Mouse (Mus musculus): ENCODE data around the gene Gabpa. TPM values are rescaled to one million over a fixed set of nuclear protein-coding genes. Genes with fewer than 3 reads are reported as not detected.

The Gabpa gene
- polyA plus RNA-seq, 1 experiment from 2014 or later: 31.4 TPM

DNA sequence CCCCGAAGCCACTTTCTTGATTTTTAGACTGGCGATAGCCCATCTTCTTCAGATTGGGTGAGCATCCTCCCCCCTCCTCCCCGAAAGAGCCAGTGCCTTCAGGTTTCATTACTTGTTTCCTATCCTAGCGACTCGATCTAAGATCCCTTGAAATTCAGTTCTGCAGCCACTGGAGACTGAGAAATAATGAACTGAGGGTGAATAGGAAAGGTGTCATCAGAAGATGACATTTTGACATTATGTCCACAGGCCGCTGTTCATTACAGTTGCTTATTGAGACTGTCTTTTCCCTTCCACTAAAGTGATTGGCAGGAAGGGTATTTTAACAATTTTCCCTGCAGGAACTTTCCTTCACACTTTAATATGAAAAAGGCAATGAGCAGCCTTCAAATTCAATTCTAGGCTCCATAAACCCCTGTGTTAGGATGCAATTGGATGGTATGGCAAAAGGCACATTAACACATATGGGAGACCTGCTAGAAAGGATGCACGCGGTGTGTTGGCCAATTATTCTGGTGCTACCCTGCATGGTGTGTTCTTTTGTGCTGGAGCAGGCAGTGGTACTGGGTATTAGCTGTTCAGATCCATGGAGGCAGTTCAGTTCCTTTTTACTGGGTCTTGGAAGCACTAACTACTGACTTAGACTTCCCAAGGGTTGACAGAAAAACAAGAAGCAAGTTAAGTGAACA lies 76.9 kb downstream of the Gabpa start:
- H3K27me3 ChIP-seq: no peaks in the 10 kb centered on the region
- H3K9ac ChIP-seq: no peak overlapping the region
- H3K9me3 ChIP-seq (replicated peaks): no peaks in the 10 kb centered on the region
- 85% methylated on average over 8 of the region's 8 CpGs for WGBS
- H3K4me2 ChIP-seq: no peak overlapping the region
- H3K4me1 ChIP-seq (replicated peaks): no peaks in the 10 kb centered on the region
- no peak overlapping the region for H3K27ac ChIP-seq
- ATAC-seq (replicated peaks; ENCODE audit: insufficient number of reproducible peaks, insufficient read depth, low FRiP score, low read depth): no peak
- no peak overlapping the region for H3K4me3 ChIP-seq
- no peaks in the 10 kb centered on the region for H3K36me3 ChIP-seq

Other genes with a start within 250 kb of the Gabpa start
- gene Mrpl39, start 99.2 kb upstream of the Gabpa start, polyA plus RNA-seq (2015; fragmentation: Nextera tagmentation; extraction: Ambion mirVana): 41.3 and 50.4 TPM in 2 replicates
- 7.3 and 7.4 TPM in 2 replicates for gene Jam2, start 60.8 kb upstream of the Gabpa start, polyA plus RNA-seq (2015; fragmentation: Nextera tagmentation; extraction: Ambion mirVana)
- gene Atp5j, start 700 bp downstream of the Gabpa start, polyA plus RNA-seq (2015; fragmentation: Nextera tagmentation; extraction: Ambion mirVana): 1,399 and 1,970 TPM in 2 replicates

All from heart, embryonic 15.5 days (tissue).